Mouse (Mus musculus) megakaryocyte progenitor cell, adult 5-6 weeks (primary cell): ENCODE results near the gene Ptn. TPM values are rescaled to one million over a fixed set of nuclear protein-coding genes. Genes with fewer than 3 reads are reported as not detected.
"Not testable (repeated sequence)": the region's sequence is repeated elsewhere in the genome, so short reads cannot be mapped to it uniquely, and the experiment has no call there.

ENCODE experiments used
- ATAC-seq: replicated peaks from 2 replicates; pipeline ENCODE4 v1.8.0; 2016; ENCODE audit warnings: mild to moderate bottlenecking, moderate TSS enrichment, inconsistent platforms; ENCODE audit not compliant: poor library complexity
- total RNA-seq, 2 experiments: library from RNA; stranded (forward) in 1 of 2; stranded (reverse) in 1 of 2; fragments of 157-497, 149-512 nt in 1 of 2; fragments of 200-1000 nt in 1 of 2; gene quantifications; 2 replicates each; pipeline versions ENCODE4 v1.2.3 to v1.2.4; 2015 to 2017

Gene Ptn
- total RNA-seq, 2 experiments from 2014 or later, result 0.42 TPM; not detected in 1

- ATAC-seq, result no peak
Measured at GRCm38 (mm10) chr6:36769012-36769411, 41.0 kb downstream of the Ptn start.

GRCm38 (mm10) chr6:36766941-36767340 is 43.1 kb downstream of the Ptn start:
- ATAC-seq, result no peak

- ATAC-seq, result no peak
Measured at GRCm38 (mm10) chr6:36755001-36755885, 54.8 kb downstream of the Ptn start.

GRCm38 (mm10) chr6:36752887-36753286 is 57.1 kb downstream of the Ptn start:
- no peak for ATAC-seq

GRCm38 (mm10) chr6:36739811-36740210 is 70.2 kb downstream of the Ptn start:
- no peak for ATAC-seq

- ATAC-seq, result no peak
Measured at GRCm38 (mm10) chr6:36736763-36737162, 73.3 kb downstream of the Ptn start.

- ATAC-seq, result not testable (repeated sequence)
Measured at GRCm38 (mm10) chr6:36735622-36736021, 74.4 kb downstream of the Ptn start.

GRCm38 (mm10) chr6:36729811-36730210 is 80.2 kb downstream of the Ptn start:
- not testable (repeated sequence) for ATAC-seq

- no peak for ATAC-seq
Measured at GRCm38 (mm10) chr6:36728079-36728478, 81.9 kb downstream of the Ptn start.

GRCm38 (mm10) chr6:36725509-36726160 is 84.4 kb downstream of the Ptn start:
- ATAC-seq, result no peak

- no peak for ATAC-seq
Measured at GRCm38 (mm10) chr6:36722769-36723549, 87.1 kb downstream of the Ptn start.

GRCm38 (mm10) chr6:36713329-36713728 is 96.7 kb downstream of the Ptn start:
- ATAC-seq, result no peak

GRCm38 (mm10) chr6:36695481-36695880 is 114.5 kb downstream of the Ptn start:
- no peak for ATAC-seq

- ATAC-seq, result no peak
Measured at GRCm38 (mm10) chr6:36691497-36691896, 118.5 kb downstream of the Ptn start.

GRCm38 (mm10) chr6:36690941-36691340 is 119.1 kb downstream of the Ptn start:
- ATAC-seq, result no peak

GRCm38 (mm10) chr6:36676710-36677691 is 133.0 kb downstream of the Ptn start:
- ATAC-seq, result no peak

GRCm38 (mm10) chr6:36672399-36673221 is 137.4 kb downstream of the Ptn start:
- no peak for ATAC-seq

- ATAC-seq, result no peak
Measured at GRCm38 (mm10) chr6:36671274-36671673, 138.7 kb downstream of the Ptn start.
